Mouse (Mus musculus) G1E (cell line): ENCODE data around the gene Zfp362.

Experiments
- CTCF ChIP-seq: IDR thresholded peaks from 2 replicates; pipeline ENCODE4 v1.5.1; 2012; ENCODE audit warnings: low read depth, low read length, inconsistent platforms, mixed read lengths
- POLR2AphosphoS5 ChIP-seq: IDR thresholded peaks from 2 replicates; pipeline ENCODE4 v1.6.1; 2012; ENCODE audit warnings: low read depth, low read length, inconsistent platforms; ENCODE audit not compliant: insufficient replicate concordance

GRCm38 (mm10) chr4:128838202-128838601 is 32.4 kb upstream of the Zfp362 start:
- TF ChIP-seq POLR2AphosphoS5 (no peak), CTCF (no peak)
